Mouse (Mus musculus): ENCODE data around the gene Olfr764-ps1.
"Not testable (repeated sequence)": the region's sequence is repeated elsewhere in the genome, so short reads cannot be mapped to it uniquely, and the experiment has no call there.

DNA sequence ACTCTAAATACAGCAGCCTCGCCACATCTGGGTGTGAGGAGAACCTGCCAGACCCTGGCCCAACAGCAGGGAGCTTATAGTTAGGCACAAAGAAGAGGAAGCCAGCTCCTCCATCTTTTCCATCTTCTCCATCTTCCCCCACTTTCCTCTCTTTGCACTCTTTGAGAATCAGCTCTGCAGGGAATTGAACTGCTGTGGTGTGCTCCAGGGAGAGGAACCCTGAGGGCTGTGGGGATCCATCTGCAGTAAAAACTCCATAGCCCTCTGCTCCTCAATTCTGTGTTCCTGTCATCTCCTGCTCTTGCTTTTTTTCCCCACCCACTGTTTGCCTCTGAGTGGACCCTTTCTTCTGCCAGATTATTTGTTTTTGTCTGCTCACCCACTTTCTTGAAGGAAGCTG, 50.6 kb downstream of the Olfr764-ps1 start, which contains the start of gene Olfr9:
- TF ChIP-seq CTCF (IDR thresholded peaks at IDR 0.05; ENCODE audit: borderline replicate concordance, insufficient read depth, low read length); POLR2A (IDR thresholded peaks at IDR 0.05; ENCODE audit: low read depth, low read length): not testable (repeated sequence)

Data from embryonic fibroblast, embryonic 13.5 days (primary cell).